Mouse (Mus musculus) heart, adult 9 months (tissue): ENCODE data around the gene Ninj1.
A peak's percentile ranks its signal among the peaks of the same experiment; 100 is the strongest.

Experiments
- DNase-seq, 2 experiments: peaks; one replicate each; pipeline ENCODE4 v3.0.0; 2022; ENCODE audit warnings: low spot score in 2 of 2

Ninj1 gene

DNA sequence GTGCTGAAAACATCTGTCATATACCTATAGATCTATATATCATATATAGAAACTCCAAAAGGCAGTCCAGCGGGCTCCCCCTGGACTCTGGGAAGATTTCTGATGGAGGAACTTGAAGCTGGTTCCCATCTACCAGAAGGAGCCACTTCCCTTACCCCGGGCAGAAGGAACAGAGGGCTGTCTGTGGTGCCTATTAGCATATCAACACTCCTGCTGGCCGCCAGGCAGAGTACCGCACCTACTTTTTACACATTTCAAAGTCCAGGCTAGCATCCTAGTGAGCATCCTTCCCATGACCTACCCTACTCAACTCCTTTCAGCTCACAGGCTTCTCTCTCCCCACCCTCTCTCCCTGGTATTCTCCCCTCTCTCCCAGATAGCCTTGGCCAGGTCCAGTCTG is 38.3 kb downstream of the Ninj1 start:
- DNase-seq, result no peak

- DNase-seq, result no peak
Measured at GRCm38 (mm10) chr13:49233792-49234572, 46.7 kb downstream of the Ninj1 start.

DNA sequence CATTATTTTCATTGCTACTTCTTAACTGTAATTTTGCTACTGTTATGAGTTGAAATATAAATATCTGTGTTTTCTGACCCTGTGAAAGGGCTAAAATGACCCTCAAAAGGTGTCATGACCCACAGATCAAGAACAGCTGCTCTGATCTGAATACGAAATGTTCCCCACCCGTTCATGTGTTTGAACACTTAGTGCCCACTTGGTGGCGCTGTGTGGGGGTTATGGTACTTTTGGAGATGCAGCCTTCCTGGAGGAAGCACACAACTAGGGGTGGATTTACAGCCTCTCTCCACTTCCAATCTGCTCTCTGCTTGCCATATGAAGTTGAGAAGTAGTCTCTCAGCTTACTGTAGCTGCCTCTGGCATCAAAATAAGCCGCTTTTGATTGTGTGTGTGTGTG is 47.4 kb downstream of the Ninj1 start:
- no peak for DNase-seq

GRCm38 (mm10) chr13:49237617-49238016 is 50.3 kb downstream of the Ninj1 start:
- DNase-seq, result no peak

- no peak for DNase-seq
Measured at GRCm38 (mm10) chr13:49238737-49239136, 51.5 kb downstream of the Ninj1 start.

DNA sequence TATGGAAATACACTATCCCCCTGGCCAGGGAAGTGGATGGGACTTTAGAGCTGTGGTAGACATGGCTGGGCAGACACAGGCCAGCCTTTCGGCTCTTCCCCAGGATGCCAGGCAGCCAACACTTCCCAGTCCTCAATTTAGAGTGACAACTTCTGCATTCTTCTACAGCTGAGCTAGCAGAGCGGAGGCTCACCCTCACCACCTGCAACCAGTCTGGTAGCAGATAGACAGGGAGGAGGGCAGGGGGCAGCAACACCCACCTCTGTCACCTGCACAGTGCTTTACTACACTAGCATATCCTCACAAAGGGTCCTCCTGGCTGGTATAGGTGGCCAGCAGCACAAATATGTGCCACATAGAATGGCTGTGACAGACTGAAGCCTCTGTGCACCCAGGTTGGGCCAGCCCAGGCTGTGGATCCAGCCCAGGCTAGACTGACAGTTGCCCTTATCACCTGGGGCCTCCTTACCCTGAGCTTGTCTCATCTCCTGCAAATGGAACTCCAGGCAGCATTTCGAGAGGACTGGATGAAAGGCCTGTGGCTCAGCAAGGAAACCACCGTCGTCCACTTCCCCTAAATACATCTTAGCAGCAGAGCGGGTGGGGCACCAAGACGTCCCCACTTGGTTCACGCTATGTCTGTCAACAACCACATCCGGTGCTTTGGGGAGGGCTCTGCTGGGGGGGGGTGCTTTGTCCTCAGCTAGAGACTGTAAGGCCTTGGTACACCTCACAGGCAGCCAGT is 55.2 kb downstream of the Ninj1 start:
- peak; percentile 31 to 61 for DNase-seq

GRCm38 (mm10) chr13:49243492-49243891 is 56.2 kb downstream of the Ninj1 start:
- no peak for DNase-seq

DNA sequence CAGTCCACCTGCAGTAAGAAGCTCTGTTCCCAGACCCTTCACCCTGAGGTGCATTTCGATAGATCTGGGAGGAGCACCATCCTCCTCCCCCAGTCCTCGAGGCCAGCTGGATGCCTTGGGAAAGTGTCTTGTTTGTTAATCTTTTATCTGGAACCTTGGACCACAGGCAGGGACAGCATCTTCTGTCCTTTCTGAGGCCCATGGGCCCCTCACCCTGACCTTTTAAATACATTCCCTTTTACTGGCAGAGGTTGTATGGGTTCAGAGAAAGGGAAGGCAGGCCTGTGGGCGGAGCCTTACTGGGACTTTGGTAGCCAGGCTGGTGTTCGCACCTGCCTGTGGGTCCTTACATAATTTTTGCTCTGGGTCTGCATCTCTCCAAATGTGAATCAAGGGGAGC is 58.0 kb downstream of the Ninj1 start:
- no peak for DNase-seq
